Mouse (Mus musculus) left cerebral cortex, postnatal 4 days (tissue): ENCODE measurements at regions not wholly inside any gene's neighbourhood (a gene's known extent, or its start where the extent isn't known, plus 50 kb on each side); places are given as distances from the start of the nearest gene placed in this dataset.

ENCODE experiments used
- DNase-seq: peaks from one replicate; pipeline ENCODE4 v3.0.0-alpha.2; 2022
- intact Hi-C: fragments of 180-260 bp; cut with DNase I; formaldehyde crosslinking; loops from one replicate; pipeline ENCODE4 v1.15.1; 2025

DNA sequence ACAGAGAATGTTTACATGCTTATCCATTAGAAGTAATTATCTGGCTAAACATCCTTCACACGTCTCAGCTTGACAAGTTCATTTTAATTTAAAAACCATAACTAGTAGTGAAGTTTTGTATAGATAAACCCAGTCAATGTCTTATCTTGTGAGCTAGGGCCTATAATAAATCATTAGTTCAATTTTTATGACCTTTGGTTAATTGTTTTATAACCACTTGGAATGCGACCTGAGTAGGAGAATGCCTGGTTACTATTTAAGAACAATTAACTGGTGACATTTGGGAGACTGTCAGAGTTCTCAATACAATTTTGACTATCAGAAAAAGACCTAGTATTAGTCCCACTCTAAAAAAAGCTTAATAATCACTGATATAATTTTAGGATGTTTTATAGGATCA is 813.6 kb downstream of the Gm9008 start:
- no peak for DNase-seq
- intact Hi-C loops = no loop called here

- intact Hi-C loops = no loop called here
- DNase-seq = no peak
Measured at GRCm38 (mm10) chr6:75644363-75644720, 853.2 kb downstream of the Gm9008 start.

GRCm38 (mm10) chr6:75643581-75644362 is 853.8 kb downstream of the Gm9008 start:
- no peak for DNase-seq
- intact Hi-C loops = no loop called here

DNA sequence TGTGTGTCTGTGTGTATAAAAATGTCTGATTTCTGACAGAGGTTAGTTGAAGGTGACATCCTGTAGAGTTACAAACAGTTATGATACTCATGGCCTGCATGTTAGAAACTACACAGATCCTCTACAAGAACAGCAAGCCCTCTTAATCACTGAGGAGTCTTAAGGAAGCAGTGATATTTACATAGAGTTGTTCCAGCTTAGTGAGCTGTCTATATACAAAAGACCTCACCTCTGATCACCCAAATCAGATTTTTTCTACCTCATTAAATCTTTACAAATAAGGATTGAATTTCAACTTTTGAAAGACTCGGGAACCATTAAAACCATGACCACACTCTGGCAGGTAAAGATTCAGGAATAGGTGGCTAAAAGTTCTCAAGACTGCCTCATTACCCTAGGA is 861.5 kb downstream of the Gm9008 start:
- intact Hi-C loops = no loop called here
- DNase-seq = no peak

GRCm38 (mm10) chr6:75602536-75603279 is 894.9 kb downstream of the Gm9008 start:
- peak; percentile 56 for DNase-seq

DNA sequence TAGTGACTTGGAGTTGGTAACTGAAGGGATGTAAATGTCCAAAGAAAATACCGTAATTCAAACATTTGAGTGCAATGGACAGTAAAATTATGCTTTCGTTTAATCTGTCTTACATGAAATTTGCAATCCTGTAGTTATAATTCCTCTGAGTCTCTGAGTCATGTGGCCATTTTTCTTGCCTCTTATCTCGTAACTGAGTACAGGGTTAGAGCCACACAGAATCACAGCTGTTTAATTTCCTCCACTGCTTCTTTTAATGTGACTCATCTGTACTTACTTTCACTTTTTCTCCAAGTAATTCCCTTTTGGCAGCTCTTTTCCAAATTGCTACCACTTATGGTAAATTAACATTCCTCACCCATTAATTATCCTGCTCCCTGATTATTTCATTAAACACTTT is 939.2 kb downstream of the Gm9008 start:
- DNase-seq = no peak
- intact Hi-C loops = no loop called here

More at GRCm38 (mm10) chr6:75602536-75603279, 894.9 kb downstream of the Gm9008 start:
- intact Hi-C loops = no loop called here

GRCm38 (mm10) chr6:75542247-75542700 is 955.3 kb downstream of the Gm9008 start:
- DNase-seq = no peak

DNA sequence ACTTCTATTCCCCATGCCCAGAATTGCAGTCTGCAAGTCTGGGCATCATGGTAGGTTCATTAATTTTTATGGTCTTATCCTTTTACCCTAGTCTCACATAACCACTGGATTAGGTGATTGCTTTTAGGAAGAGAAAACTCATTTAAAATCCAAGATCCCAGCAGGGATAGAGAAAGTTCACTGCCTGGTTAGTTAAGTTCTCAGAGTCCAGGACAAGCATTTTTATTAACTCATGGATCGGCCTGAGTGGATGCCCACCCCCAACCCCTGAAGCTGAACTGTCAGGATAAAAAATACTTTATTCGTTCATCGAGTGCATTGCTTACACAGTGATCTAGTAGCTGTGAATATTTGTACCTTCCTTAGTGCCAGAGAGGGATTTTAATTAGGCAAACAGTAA is 957.9 kb downstream of the Gm9008 start:
- no peak for DNase-seq
- intact Hi-C loops = no loop called here

More at GRCm38 (mm10) chr6:75542247-75542700, 955.3 kb downstream of the Gm9008 start:
- intact Hi-C loops = no loop called here
